Mouse (Mus musculus) lung, adult 2 months (tissue): ENCODE measurements around the gene Anapc11.

Experiments used
- CTCF ChIP-seq: fragments of 200-500 bp; IDR thresholded peaks from 2 replicates; pipeline ENCODE4 v1.5.1; 2011; ENCODE audit warnings: mild to moderate bottlenecking, low read length, control low read depth; ENCODE audit not compliant: insufficient read depth
- POLR2A ChIP-seq: fragments of 200-500 bp; IDR thresholded peaks from 2 replicates; pipeline ENCODE4 v1.6.1; 2011; ENCODE audit warnings: low read depth, mild to moderate bottlenecking, control low read depth, low read length, borderline replicate concordance; ENCODE audit errors: extremely low read depth

- no peak for TF ChIP-seq CTCF
- TF ChIP-seq POLR2A = no peak
Measured at GRCm38 (mm10) chr11:120571122-120571521, 27.1 kb upstream of the Anapc11 start.
